27 mouse cellular contexts compared by ENCODE assay signal in the genomic region with DNA sequence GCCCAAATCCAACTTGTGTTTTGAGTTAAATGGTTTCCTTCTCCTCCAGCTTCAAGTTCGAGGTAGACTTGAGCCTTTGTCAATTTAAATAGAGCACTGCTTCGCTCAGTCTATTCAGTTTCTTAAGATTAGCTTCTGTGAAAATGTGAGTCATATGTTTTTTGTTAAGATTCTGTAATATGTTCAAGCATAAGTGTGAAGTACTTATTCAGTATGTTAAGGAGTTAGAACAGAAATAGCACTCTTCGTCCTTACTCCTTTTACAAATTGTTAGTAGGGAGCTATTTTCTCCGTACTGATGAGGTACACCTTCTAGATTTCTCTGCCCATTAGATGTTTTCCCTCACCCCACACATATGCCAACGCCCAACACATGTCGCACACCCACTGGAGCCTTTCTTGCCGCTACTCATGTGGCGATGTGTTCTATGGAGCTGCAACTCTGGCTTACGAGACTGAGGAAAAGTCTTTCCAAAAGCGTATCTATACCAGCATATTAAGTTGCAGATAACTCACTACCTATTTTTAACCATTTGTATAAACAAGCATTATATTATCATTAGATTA. TPM values are rescaled to one million over a fixed set of nuclear protein-coding genes. Genes with fewer than 3 reads are reported as not detected.
DNase-seq lines count a peak whose midpoint lies in the region; ATAC-seq and TF ChIP-seq lines count a peak whose summit lies in the region.
"Had no signal": no experiment of that assay in that cellular context is flagged by ENCODE, and none has a peak within 500 bp of the region (broad histone marks: within the 10 kb centered on the region; RNA-seq: fewer than 3 reads in every experiment).

No protein-coding gene starts in this region.

- no peaks in the 10 kb centered on the region for H3K27me3 ChIP-seq in cerebellum, adult 2 months (ENCODE audit: control insufficient read depth, insufficient read depth, low read length)
- no peaks in the 10 kb centered on the region for H3K27me3 ChIP-seq in lung, postnatal 0 days (replicated peaks; ENCODE audit: insufficient read depth, low read length)
- H3K27me3 ChIP-seq: CH12.LX; forebrain, embryonic 12.5 days; heart, embryonic 12.5 days; liver, embryonic 12.5 days; midbrain, embryonic 13.5 days; stomach, embryonic 15.5 days had no signal

- H3K9me3 ChIP-seq in lung, postnatal 0 days (ENCODE audit: low read length) = no peaks in the 10 kb centered on the region
- H3K9me3 ChIP-seq: forebrain, embryonic 12.5 days; heart, embryonic 12.5 days; liver, embryonic 12.5 days; midbrain, embryonic 13.5 days; stomach, embryonic 15.5 days had no signal

- peaks cover 22% of the 10 kb centered on the region for H3K4me1 ChIP-seq in cerebellum, adult 2 months (ENCODE audit: control insufficient read depth, insufficient read depth, low read length)
- peaks cover 4% of the 10 kb centered on the region; the same call in 1 of the 2 replicates for H3K4me1 ChIP-seq in lung, postnatal 0 days (ENCODE audit: insufficient read depth, low read depth, low read length)
- H3K4me1 ChIP-seq: liver, embryonic 12.5 days; stomach, embryonic 15.5 days had no signal

- no peak for ATAC-seq in lung, postnatal 0 days
- ATAC-seq: intestine, postnatal 0 days; liver, embryonic 12.5 days; liver, postnatal 0 days; midbrain, embryonic 13.5 days had no signal

- no peak overlapping the region for H3K4me2 ChIP-seq in lung, postnatal 0 days (replicated peaks; ENCODE audit: low read depth, low read length)
- H3K4me2 ChIP-seq: forebrain, embryonic 12.5 days; heart, embryonic 12.5 days; hindbrain, embryonic 14.5 days; liver, embryonic 12.5 days; midbrain, embryonic 13.5 days; stomach, embryonic 15.5 days had no signal

- H3K9ac ChIP-seq in lung, postnatal 0 days (replicated peaks; ENCODE audit: low read depth) = no peak overlapping the region
- H3K9ac ChIP-seq: forebrain, embryonic 12.5 days; heart, embryonic 12.5 days; hindbrain, embryonic 14.5 days; liver, embryonic 12.5 days; liver, postnatal 0 days; midbrain, embryonic 13.5 days; stomach, embryonic 15.5 days had no signal

- no peaks in the 10 kb centered on the region for H3K36me3 ChIP-seq in lung, postnatal 0 days (ENCODE audit: insufficient read depth, low read length)
- H3K36me3 ChIP-seq: forebrain, embryonic 12.5 days; heart, embryonic 12.5 days; liver, embryonic 12.5 days; midbrain, embryonic 13.5 days; stomach, embryonic 15.5 days had no signal

- no peak overlapping the region; the same call in 1 of the 2 replicates for H3K27ac ChIP-seq in cerebellum, adult 2 months (ENCODE audit: insufficient read depth, low read length)
- peak overlapping the region; percentile 60; the same call in 1 of the 2 replicates for H3K27ac ChIP-seq in layer of hippocampus, adult 2 months
- H3K27ac ChIP-seq in lung, postnatal 0 days (ENCODE audit: low read length) = no peak overlapping the region
- H3K27ac ChIP-seq: forebrain, embryonic 12.5 days; hindbrain, embryonic 14.5 days; liver, embryonic 12.5 days; midbrain, embryonic 13.5 days; stomach, embryonic 15.5 days had no signal

- TF ChIP-seq CTCF in cerebellum, adult 2 months (IDR thresholded peaks at IDR 0.05; ENCODE audit: borderline replicate concordance, insufficient read depth, low read depth, low read length) = no peak
- no peak for TF ChIP-seq CTCF in layer of hippocampus, adult 2 months (conservative IDR thresholded peaks at IDR 0.05)
- no peak for TF ChIP-seq CTCF in lung, postnatal 0 days (IDR thresholded peaks at IDR 0.05)

- 32% methylated on average over 10 of the region's 10 CpGs for WGBS in cerebellum, adult 2 months
- WGBS in lung, postnatal 0 days = 86% methylated on average over 10 of the region's 10 CpGs

- peak overlapping the region; percentile 23 for H3K4me3 ChIP-seq in cerebellum, adult 2 months (replicated peaks; ENCODE audit: insufficient read depth, low read depth, low read length)
- H3K4me3 ChIP-seq in layer of hippocampus, adult 2 months = no peak overlapping the region
- no peak overlapping the region for H3K4me3 ChIP-seq in lung, postnatal 0 days (ENCODE audit: low read depth, low read length)
- H3K4me3 ChIP-seq: erythroblast, embryonic 14.5 days; forebrain, embryonic 12.5 days; heart, adult 2 months; heart, embryonic 12.5 days; liver, embryonic 12.5 days; midbrain, embryonic 13.5 days; stomach, embryonic 15.5 days had no signal

- DNase-seq in cerebellum, adult 2 months = peak in 1 of 2 experiments; percentile 47
- no peak for DNase-seq in cerebellum, postnatal 10 days
- peak in 1 of 2 experiments; percentile 29 for DNase-seq in layer of hippocampus, adult 2 months (ENCODE audit: low spot score in 2 of 2)
- no peak for DNase-seq in layer of hippocampus, adult 11-12 months (ENCODE audit: low spot score)
- DNase-seq in lung, postnatal 0 days (ENCODE audit: low spot score) = peak; percentile 30
- no peak for DNase-seq in lung, adult 18-20 months
- peak; percentile 69 for DNase-seq in telencephalon, adult 2 months (ENCODE audit: low read depth, low spot score)
- DNase-seq: adrenal gland, adult 8-10 months; cerebellum, adult 9-11 months; heart, adult 2 months; heart, postnatal 4 days; kidney, postnatal 10 days; liver, postnatal 0 days; lung, postnatal 10 days; retina, postnatal 1 day; thymus, postnatal 14 days had no signal

- TF ChIP-seq POLR2A in cerebellum, adult 2 months (IDR thresholded peaks at IDR 0.05; ENCODE audit: borderline replicate concordance, insufficient read depth, low read length) = no peak

- TF ChIP-seq EP300 in lung, postnatal 0 days (IDR thresholded peaks at IDR 0.05) = no peak

RNA-seq across cellular contexts. Expression of a gene that starts 10.7 kb away (rescaled TPM):
- 134 and 167 TPM in 2 replicates for polyA plus RNA-seq in cerebellum, adult 2 months (2012; rRNA removed)
- total RNA-seq in layer of hippocampus, adult 2 months (2021) = 10 to 100 TPM; 79.8 to 84.4 TPM
- 22.0 and 23.0 TPM in 2 replicates for polyA plus RNA-seq in lung, postnatal 0 days (2015; fragmentation: Nextera tagmentation; extraction: Ambion mirVana)
- total RNA-seq: megakaryocyte-erythroid progenitor cell, adult 5-6 weeks; monocyte, adult 5-6 weeks had no signal
- polyA plus RNA-seq: erythroblast, embryonic 14.5 days had no signal

Comparison
In these comparisons a context has a peak if more than half of its experiments do, and no peak if none do; other contexts are left out.
1. DNase-seq: peak in lung, postnatal 0 days (single experiment) and telencephalon, adult 2 months (single experiment); none in cerebellum, postnatal 10 days (0 of 2), layer of hippocampus, adult 11-12 months (single experiment) and lung, adult 18-20 months (0 of 2).